Mouse (Mus musculus): Measurements from ENCODE around the gene Hs3st6. TPM values are rescaled to one million over a fixed set of nuclear protein-coding genes. Genes with fewer than 3 reads are reported as not detected.
A peak's percentile ranks its signal among the peaks of the same experiment; 100 is the strongest.

Hs3st6 gene
- 5.3 and 8.7 TPM in 2 replicates for polyA plus RNA-seq (2012; rRNA removed)
- polyA plus RNA-seq (2014; fragmentation: Nextera tagmentation; extraction: Ambion mirVana) = 4.9 and 5.6 TPM in 2 replicates

GRCm38 (mm10) chr17:24752415-24753394 is at the start of gene Hs3st6:
Gene Hs3st6 (plus strand): TSS chr17:24752988.
- DNase-seq (ENCODE audit: low spot score) (peak; percentile 24), ATAC-seq (ENCODE audit: low FRiP score, low read depth) (peak; percentile 87)
- Histone ChIP-seq H3K27me3 (ENCODE audit: control insufficient read depth, insufficient read depth, low read length) (peaks cover 53% of the 10 kb centered on the region), H3K27ac (replicated peaks; ENCODE audit: low read depth, low read length) (no peak within 1 kb of the TSS), H3K9ac (ENCODE audit: low read depth, low read length, severe bottlenecking) (peak within 1 kb of the TSS; percentile 43; the same call in 1 of the 2 replicates), H3K4me1 (ENCODE audit: control insufficient read depth, insufficient read depth, low read length) (peaks cover 11% of the 10 kb centered on the region), H3K4me3 (replicated peaks; ENCODE audit: low read length) (peak within 1 kb of the TSS; percentile 53), H3K4me2 (replicated peaks; ENCODE audit: low read depth, low read length, severe bottlenecking) (peak within 1 kb of the TSS; percentile 96), H3K9me3 (ENCODE audit: control insufficient read depth, low read length) (no peaks in the 10 kb centered on the region), H3K36me3 (ENCODE audit: control insufficient read depth, insufficient read depth, low read length) (no peaks in the 10 kb centered on the region)
- TF ChIP-seq POLR2A (IDR thresholded peaks at IDR 0.05; ENCODE audit: borderline replicate concordance, extremely low read depth, insufficient read depth, insufficient read length) = no peak
- WGBS = 1% methylated on average over 47 of the region's 82 CpGs

GRCm38 (mm10) chr17:24705821-24706220 is 47.0 kb upstream of the Hs3st6 start:
- DNase-seq (ENCODE audit: low spot score) (no peak), ATAC-seq (ENCODE audit: low FRiP score, low read depth) (no peak)
- WGBS = 95% methylated on average over 3 of the region's 3 CpGs
- H3K4me3 ChIP-seq (replicated peaks; ENCODE audit: low read length) = no peak overlapping the region
- H3K36me3 ChIP-seq (ENCODE audit: control insufficient read depth, insufficient read depth, low read length) = peaks cover 45% of the 10 kb centered on the region
- TF ChIP-seq POLR2A (IDR thresholded peaks at IDR 0.05; ENCODE audit: borderline replicate concordance, extremely low read depth, insufficient read depth, insufficient read length) = no peak
- no peak overlapping the region for H3K4me2 ChIP-seq (replicated peaks; ENCODE audit: low read depth, low read length, severe bottlenecking)
- no peaks in the 10 kb centered on the region for H3K9me3 ChIP-seq (ENCODE audit: control insufficient read depth, low read length)
- H3K4me1 ChIP-seq (ENCODE audit: control insufficient read depth, insufficient read depth, low read length) = peaks cover 8% of the 10 kb centered on the region; the same call in 1 of the 2 replicates
- H3K9ac ChIP-seq (ENCODE audit: low read depth, low read length, severe bottlenecking) = no peak overlapping the region
- no peak overlapping the region for H3K27ac ChIP-seq (replicated peaks; ENCODE audit: low read depth, low read length)
- no peaks in the 10 kb centered on the region for H3K27me3 ChIP-seq (ENCODE audit: control insufficient read depth, insufficient read depth, low read length)

GRCm38 (mm10) chr17:24706982-24707800 is 45.6 kb upstream of the Hs3st6 start, which contains the start of gene Tbl3:
Gene Tbl3 (minus strand): TSS chr17:24707660.
- 7% methylated on average over 32 of the region's 32 CpGs for WGBS
- Histone ChIP-seq H3K9ac (ENCODE audit: low read depth, low read length, severe bottlenecking) (peak within 1 kb of the TSS; percentile 65), H3K27ac (replicated peaks; ENCODE audit: low read depth, low read length) (peak within 1 kb of the TSS; percentile 67)

GRCm38 (mm10) chr17:24707801-24708425 is 44.9 kb upstream of the Hs3st6 start:
- no peak for DNase-seq (ENCODE audit: low spot score)

More at GRCm38 (mm10) chr17:24706982-24707800, 45.6 kb upstream of the Hs3st6 start, which contains the start of gene Tbl3:
- Histone ChIP-seq H3K4me3 (replicated peaks; ENCODE audit: low read length) (peak within 1 kb of the TSS; percentile 78), H3K36me3 (ENCODE audit: control insufficient read depth, insufficient read depth, low read length) (peaks cover 31% of the 10 kb centered on the region), H3K4me2 (replicated peaks; ENCODE audit: low read depth, low read length, severe bottlenecking) (peak within 1 kb of the TSS; percentile 78), H3K4me1 (ENCODE audit: control insufficient read depth, insufficient read depth, low read length) (peaks cover 8% of the 10 kb centered on the region; the same call in 1 of the 2 replicates), H3K27me3 (ENCODE audit: control insufficient read depth, insufficient read depth, low read length) (no peaks in the 10 kb centered on the region), H3K9me3 (ENCODE audit: control insufficient read depth, low read length) (no peaks in the 10 kb centered on the region)
- peak; percentile 71; the same call in 1 of the 2 replicates for TF ChIP-seq POLR2A (IDR thresholded peaks at IDR 0.05; ENCODE audit: borderline replicate concordance, extremely low read depth, insufficient read depth, insufficient read length)
- DNase-seq (ENCODE audit: low spot score) = peak; percentile 95
- peak; percentile 92 for ATAC-seq (ENCODE audit: low FRiP score, low read depth)

More at GRCm38 (mm10) chr17:24707801-24708425, 44.9 kb upstream of the Hs3st6 start:
- no peak for TF ChIP-seq POLR2A (IDR thresholded peaks at IDR 0.05; ENCODE audit: borderline replicate concordance, extremely low read depth, insufficient read depth, insufficient read length)
- 3% methylated on average over 24 of the region's 24 CpGs for WGBS
- Histone ChIP-seq H3K9me3 (ENCODE audit: control insufficient read depth, low read length) (no peaks in the 10 kb centered on the region), H3K4me1 (ENCODE audit: control insufficient read depth, insufficient read depth, low read length) (peaks cover 8% of the 10 kb centered on the region; the same call in 1 of the 2 replicates), H3K36me3 (ENCODE audit: control insufficient read depth, insufficient read depth, low read length) (peaks cover 25% of the 10 kb centered on the region), H3K27ac (replicated peaks; ENCODE audit: low read depth, low read length) (peak overlapping the region; percentile 67), H3K4me2 (replicated peaks; ENCODE audit: low read depth, low read length, severe bottlenecking) (peak overlapping the region; percentile 78), H3K4me3 (replicated peaks; ENCODE audit: low read length) (peak overlapping the region; percentile 78), H3K9ac (ENCODE audit: low read depth, low read length, severe bottlenecking) (peak overlapping the region; percentile 65), H3K27me3 (ENCODE audit: control insufficient read depth, insufficient read depth, low read length) (no peaks in the 10 kb centered on the region)
- peak; percentile 35 for ATAC-seq (ENCODE audit: low FRiP score, low read depth)

Data from limb, embryonic 14.5 days (tissue).